Comparison of ENCODE assay signal across 8 mouse cellular contexts in genomic region chr8:126806181-126806560, GRCm38 (mm10).
A peak's percentile ranks its signal among the peaks of the same experiment; 100 is the strongest.
DNase-seq lines count a peak whose midpoint lies in the region; ATAC-seq lines count a peak whose summit lies in the region.

No protein-coding gene starts in this region.

- intact Hi-C loops in heart, postnatal 10 days (cut with DNase I), result loop anchor here (2.0 kb wide), 1 partner anchor 21 kb away; no protein-coding TSS in a partner anchor

- 72% methylated on average over 3 of the region's 3 CpGs for WGBS in heart, embryonic 10.5 days
- 87% methylated on average over 3 of the region's 3 CpGs for WGBS in midbrain, embryonic 10.5 days
- whole genome bisulfite sequencing in midbrain, embryonic 11.5 days, result 71% methylated on average over 3 of the region's 3 CpGs
- WGBS in intestine, embryonic 14.5 days, result 66% methylated on average over 3 of the region's 3 CpGs
- 82% methylated on average over 3 of the region's 3 CpGs for whole genome bisulfite sequencing in neural tube, embryonic 15.5 days

- no peak overlapping the region for H3K9ac ChIP-seq in midbrain, embryonic 11.5 days (ENCODE audit: low read length)
- no peak overlapping the region for H3K9ac ChIP-seq in intestine, embryonic 14.5 days (ENCODE audit: low read length)
- no peak overlapping the region for H3K9ac ChIP-seq in neural tube, embryonic 15.5 days (replicated peaks)

- no peak for ATAC-seq in midbrain, embryonic 11.5 days (ENCODE audit: low FRiP score)
- ATAC-seq in intestine, embryonic 14.5 days (replicated peaks; ENCODE audit: low FRiP score, low TSS enrichment, low read depth), result no peak
- ATAC-seq in neural tube, embryonic 15.5 days (ENCODE audit: low FRiP score), result no peak

- no peaks in the 10 kb centered on the region for H3K36me3 ChIP-seq in heart, embryonic 10.5 days
- no peaks in the 10 kb centered on the region for H3K36me3 ChIP-seq in midbrain, embryonic 10.5 days
- H3K36me3 ChIP-seq in midbrain, embryonic 11.5 days (ENCODE audit: control insufficient read depth, insufficient read depth, low read length), result no peaks in the 10 kb centered on the region
- H3K36me3 ChIP-seq in intestine, embryonic 14.5 days (ENCODE audit: control insufficient read depth, insufficient read depth, low read length), result no peaks in the 10 kb centered on the region
- no peaks in the 10 kb centered on the region for H3K36me3 ChIP-seq in neural tube, embryonic 15.5 days

- H3K27me3 ChIP-seq in heart, embryonic 10.5 days (ENCODE audit: insufficient read depth, poor library complexity, severe bottlenecking), result peaks cover 16% of the 10 kb centered on the region; the same call in 1 of the 2 replicates
- H3K27me3 ChIP-seq in midbrain, embryonic 10.5 days (ENCODE audit: low read depth, poor library complexity, severe bottlenecking), result no peaks in the 10 kb centered on the region
- H3K27me3 ChIP-seq in midbrain, embryonic 11.5 days (ENCODE audit: control insufficient read depth, insufficient read depth, low read length), result no peaks in the 10 kb centered on the region
- no peaks in the 10 kb centered on the region for H3K27me3 ChIP-seq in intestine, embryonic 14.5 days (replicated peaks; ENCODE audit: control insufficient read depth, insufficient read depth, low read length)
- H3K27me3 ChIP-seq in neural tube, embryonic 15.5 days (replicated peaks), result no peaks in the 10 kb centered on the region

- no peaks in the 10 kb centered on the region for H3K9me3 ChIP-seq in heart, embryonic 10.5 days
- H3K9me3 ChIP-seq in midbrain, embryonic 10.5 days (replicated peaks), result no peaks in the 10 kb centered on the region
- no peaks in the 10 kb centered on the region for H3K9me3 ChIP-seq in midbrain, embryonic 11.5 days (ENCODE audit: control insufficient read depth, low read length)
- no peaks in the 10 kb centered on the region for H3K9me3 ChIP-seq in intestine, embryonic 14.5 days (ENCODE audit: control insufficient read depth, low read length)
- H3K9me3 ChIP-seq in neural tube, embryonic 15.5 days (replicated peaks), result no peaks in the 10 kb centered on the region

- H3K4me2 ChIP-seq in midbrain, embryonic 11.5 days, result no peak overlapping the region
- no peak overlapping the region for H3K4me2 ChIP-seq in intestine, embryonic 14.5 days (ENCODE audit: low read length)
- H3K4me2 ChIP-seq in neural tube, embryonic 15.5 days, result no peak overlapping the region

- H3K27ac ChIP-seq in heart, embryonic 10.5 days, result peak overlapping the region; percentile 82
- H3K27ac ChIP-seq in midbrain, embryonic 10.5 days (replicated peaks), result peak overlapping the region; percentile 75
- H3K27ac ChIP-seq in midbrain, embryonic 11.5 days (ENCODE audit: low read depth, low read length), result no peak overlapping the region
- H3K27ac ChIP-seq in intestine, embryonic 14.5 days (ENCODE audit: low read depth), result peak overlapping the region; percentile 57
- H3K27ac ChIP-seq in neural tube, embryonic 15.5 days (replicated peaks), result peak overlapping the region; percentile 6; the same call in 1 of the 2 replicates

- no peak overlapping the region for H3K4me3 ChIP-seq in heart, embryonic 10.5 days
- no peak overlapping the region for H3K4me3 ChIP-seq in midbrain, embryonic 10.5 days
- no peak overlapping the region for H3K4me3 ChIP-seq in midbrain, embryonic 11.5 days (ENCODE audit: low read depth, low read length)
- H3K4me3 ChIP-seq in intestine, embryonic 14.5 days (ENCODE audit: low read depth, low read length), result no peak overlapping the region
- H3K4me3 ChIP-seq in neural tube, embryonic 15.5 days (replicated peaks), result no peak overlapping the region

- no peak for DNase-seq in heart, embryonic 10.5 days (ENCODE audit: low spot score)
- no peak for DNase-seq in heart, postnatal 10 days
- DNase-seq in midbrain, embryonic 10.5 days (ENCODE audit: low spot score), result no peak
- no peak for DNase-seq in midbrain, embryonic 11.5 days (ENCODE audit: low spot score, missing footprints)
- DNase-seq in intestine, embryonic 14.5 days (ENCODE audit: low spot score), result no peak
- no peak for DNase-seq in left cerebral cortex, adult 18-20 months (ENCODE audit: low spot score in 2 of 2)
- no peak for DNase-seq in retina, embryonic 14.5 days (ENCODE audit: low spot score)

- H3K4me1 ChIP-seq in heart, embryonic 10.5 days, result peaks cover 35% of the 10 kb centered on the region
- peaks cover 12% of the 10 kb centered on the region for H3K4me1 ChIP-seq in midbrain, embryonic 10.5 days
- H3K4me1 ChIP-seq in midbrain, embryonic 11.5 days (ENCODE audit: control insufficient read depth, insufficient read depth, low read length), result peaks cover 3% of the 10 kb centered on the region; the same call in 1 of the 2 replicates
- peaks cover 8% of the 10 kb centered on the region for H3K4me1 ChIP-seq in intestine, embryonic 14.5 days (replicated peaks; ENCODE audit: control insufficient read depth, insufficient read depth, low read length)
- no peaks in the 10 kb centered on the region for H3K4me1 ChIP-seq in neural tube, embryonic 15.5 days
